Mouse (Mus musculus) stomach, postnatal 0 days (tissue): ENCODE measurements at regions not wholly inside any gene's neighbourhood (a gene's known extent, or its start where the extent isn't known, plus 50 kb on each side); places are given as distances from the start of the nearest gene placed in this dataset.

Source experiments
- CTCF ChIP-seq: IDR thresholded peaks from 2 replicates; pipeline ENCODE4 v1.5.1; 2016; ENCODE audit warnings: antibody characterized with exemption, low read depth, mild to moderate bottlenecking, moderate library complexity
- EP300 ChIP-seq: optimal IDR thresholded peaks from 2 replicates; pipeline ENCODE3; 2016; ENCODE audit warnings: antibody characterized with exemption

- TF ChIP-seq CTCF: no peak
- no peak for TF ChIP-seq EP300
These were observed 91.4 kb upstream of the Gm11042 start for GRCm38 (mm10) chr12:74407591-74408095.
